Mouse (Mus musculus) midbrain, embryonic 12.5 days (tissue): ENCODE measurements around the gene Lce1l. TPM values are rescaled to one million over a fixed set of nuclear protein-coding genes. Genes with fewer than 3 reads are reported as not detected.
"Not testable (repeated sequence)": the region's sequence is repeated elsewhere in the genome, so short reads cannot be mapped to it uniquely, and the experiment has no call there.

Experiments used
- ATAC-seq: fragments of 200-750 bp; cut with Nextera tagmentation; 2 replicates; pipeline ENCODE4 v1.8.0; 2017; ENCODE audit warnings: low read depth, moderate TSS enrichment, moderate library complexity; ENCODE audit not compliant: low FRiP score
- H3K27ac ChIP-seq: fragments of 300-500 bp; sonication (generic); replicated peaks from 2 replicates; pipeline ENCODE4 v1.5.1; 2016; ENCODE audit warnings: mild to moderate bottlenecking
- H3K27me3 ChIP-seq: fragments of 300-500 bp; sonication (generic); 2 replicates; pipeline ENCODE4 v1.6.1; 2016; ENCODE audit warnings: mild to moderate bottlenecking
- H3K36me3 ChIP-seq: fragments of 300-500 bp; sonication (generic); 2 replicates; pipeline ENCODE4 v1.6.1; 2016
- H3K4me1 ChIP-seq: fragments of 300-500 bp; sonication (generic); 2 replicates; pipeline ENCODE4 v1.6.1; 2016
- H3K4me2 ChIP-seq: fragments of 300-500 bp; sonication (generic); replicated peaks from 2 replicates; pipeline ENCODE4 v1.6.1; 2016; ENCODE audit warnings: mild to moderate bottlenecking, moderate library complexity
- H3K4me3 ChIP-seq: fragments of 300-500 bp; sonication (generic); 2 replicates; pipeline ENCODE4 v1.5.1; 2016; ENCODE audit warnings: mild to moderate bottlenecking
- H3K9ac ChIP-seq: fragments of 300-500 bp; sonication (generic); replicated peaks from 2 replicates; pipeline ENCODE4 v1.6.1; 2016; ENCODE audit warnings: mild to moderate bottlenecking, moderate library complexity
- H3K9me3 ChIP-seq: fragments of 300-500 bp; sonication (generic); 2 replicates; pipeline ENCODE4 v1.6.1; 2016; ENCODE audit warnings: mild to moderate bottlenecking
- WGBS: fragments of 180-500 bp; shearing (Covaris S2); methylation state at CpG from one replicate; pipeline ENCODE4 v1.1.7; 2016; 5-methylcytosine and 5-hydroxymethylcytosine counted together
- polyA plus RNA-seq: library from polyadenylated mRNA; unstranded; fragments of >200 nt; fragmentation: Nextera tagmentation; extraction: Ambion mirVana; gene quantifications from 2 replicates; pipeline ENCODE4 v1.2.1, GENCODE M21; 2016

Gene Lce1l
- polyA plus RNA-seq, result not detected in 2 replicates

- Histone ChIP-seq H3K9me3 (no peaks in the 10 kb centered on the region), H3K4me3 (no peak within 1 kb of the TSS), H3K9ac (no peak within 1 kb of the TSS), H3K27ac (no peak within 1 kb of the TSS), H3K27me3 (no peaks in the 10 kb centered on the region), H3K4me1 (no peaks in the 10 kb centered on the region), H3K36me3 (no peaks in the 10 kb centered on the region), H3K4me2 (no peak within 1 kb of the TSS)
- no peak for ATAC-seq
- WGBS, result 90% methylated on average over 3 of the region's 3 CpGs
These were observed at the start of gene Lce1l for GRCm38 (mm10) chr3:92851186-92851585. TSS of gene Lce1l (minus strand) at chr3:92851286.

DNA sequence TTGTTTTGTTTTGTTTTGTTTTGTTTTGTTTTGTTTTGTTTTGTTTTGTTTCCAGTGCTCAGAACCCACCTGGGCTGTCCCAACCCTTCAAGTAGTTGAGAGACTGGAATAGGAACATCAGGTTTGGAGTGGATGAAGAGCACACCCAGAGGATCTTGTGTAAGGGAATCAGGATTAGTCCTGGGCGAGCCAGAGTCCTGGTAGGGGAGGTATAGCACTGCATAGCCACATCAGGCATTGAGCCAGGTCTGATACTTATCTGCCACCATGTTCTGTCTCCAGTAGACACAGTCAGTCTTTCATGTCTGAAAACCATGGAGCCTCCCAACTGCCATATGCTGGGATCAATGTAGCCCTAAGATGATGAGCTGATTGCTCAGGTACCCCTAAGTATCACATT, 43.4 kb upstream of the Lce1l start:
- Histone ChIP-seq H3K4me1 (no peaks in the 10 kb centered on the region), H3K4me3 (no peak overlapping the region), H3K36me3 (no peaks in the 10 kb centered on the region), H3K9me3 (no peaks in the 10 kb centered on the region), H3K27me3 (no peaks in the 10 kb centered on the region), H3K4me2 (no peak overlapping the region), H3K9ac (no peak overlapping the region), H3K27ac (no peak overlapping the region)
- no peak for ATAC-seq
- 50% methylated on average over 1 of the region's 1 CpGs for WGBS

GRCm38 (mm10) chr3:92894063-92894462, 43.0 kb upstream of the Lce1l start:
- Histone ChIP-seq H3K9ac (no peak overlapping the region), H3K4me3 (no peak overlapping the region), H3K9me3 (no peaks in the 10 kb centered on the region), H3K4me2 (no peak overlapping the region), H3K27ac (no peak overlapping the region), H3K27me3 (no peaks in the 10 kb centered on the region), H3K4me1 (no peaks in the 10 kb centered on the region), H3K36me3 (no peaks in the 10 kb centered on the region)
- WGBS, result 79% methylated on average over 3 of the region's 3 CpGs
- no peak for ATAC-seq

DNA sequence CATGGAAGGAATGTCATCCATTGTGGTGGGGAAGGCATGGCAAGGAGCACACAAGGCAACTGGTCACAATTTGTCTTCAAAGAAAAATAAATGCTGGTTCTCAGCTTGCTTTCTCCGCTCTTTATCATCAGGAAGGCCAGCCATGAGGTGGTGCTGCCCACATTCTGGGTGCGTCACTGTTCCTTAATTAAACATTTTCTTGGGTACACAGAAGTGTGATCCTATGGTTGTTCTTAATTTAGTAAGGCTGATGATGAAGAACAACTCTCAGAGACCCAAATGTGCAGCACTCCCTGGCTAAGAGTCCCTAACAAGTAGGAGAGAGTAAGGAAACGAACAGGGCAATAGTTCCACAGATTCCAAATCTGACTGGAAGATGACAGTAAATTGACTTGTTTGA, 23.1 kb upstream of the Lce1l start:
- 93% methylated on average over 3 of the region's 3 CpGs for WGBS
- Histone ChIP-seq H3K9me3 (no peaks in the 10 kb centered on the region), H3K4me1 (no peaks in the 10 kb centered on the region), H3K9ac (no peak overlapping the region), H3K36me3 (no peaks in the 10 kb centered on the region), H3K4me3 (no peak overlapping the region), H3K4me2 (no peak overlapping the region), H3K27me3 (no peaks in the 10 kb centered on the region), H3K27ac (no peak overlapping the region)
- ATAC-seq, result no peak

DNA sequence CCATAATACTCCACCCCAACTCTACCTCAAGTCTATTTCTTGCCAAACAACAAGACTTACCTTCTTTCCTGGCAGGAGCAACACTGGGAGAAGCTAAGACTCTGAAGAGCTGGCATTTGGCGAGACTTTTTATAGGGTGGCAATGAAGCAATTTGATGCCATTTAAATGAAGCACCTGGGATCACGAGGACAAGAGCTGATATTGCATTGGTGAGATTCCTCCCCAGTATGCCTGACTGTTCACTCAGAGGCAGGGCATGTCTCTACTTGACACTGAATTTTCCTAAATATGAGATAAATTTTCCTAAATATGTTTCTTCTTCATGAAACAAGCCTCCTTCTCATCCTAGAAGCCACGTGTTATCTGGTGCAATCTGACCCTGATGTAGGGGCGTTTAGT, 19.0 kb upstream of the Lce1l start, which contains the start of gene 2310050C09Rik:
Gene 2310050C09Rik, minus strand, starts transcription at position 101 of the 400 bp plus-strand sequence.
- Histone ChIP-seq H3K9me3 (no peaks in the 10 kb centered on the region), H3K27ac (no peak within 1 kb of the TSS), H3K9ac (no peak within 1 kb of the TSS), H3K27me3 (no peaks in the 10 kb centered on the region), H3K4me3 (no peak within 1 kb of the TSS), H3K4me2 (no peak within 1 kb of the TSS), H3K4me1 (no peaks in the 10 kb centered on the region), H3K36me3 (no peaks in the 10 kb centered on the region)
- 87% methylated on average over 4 of the region's 4 CpGs for WGBS
- ATAC-seq, result no peak

DNA sequence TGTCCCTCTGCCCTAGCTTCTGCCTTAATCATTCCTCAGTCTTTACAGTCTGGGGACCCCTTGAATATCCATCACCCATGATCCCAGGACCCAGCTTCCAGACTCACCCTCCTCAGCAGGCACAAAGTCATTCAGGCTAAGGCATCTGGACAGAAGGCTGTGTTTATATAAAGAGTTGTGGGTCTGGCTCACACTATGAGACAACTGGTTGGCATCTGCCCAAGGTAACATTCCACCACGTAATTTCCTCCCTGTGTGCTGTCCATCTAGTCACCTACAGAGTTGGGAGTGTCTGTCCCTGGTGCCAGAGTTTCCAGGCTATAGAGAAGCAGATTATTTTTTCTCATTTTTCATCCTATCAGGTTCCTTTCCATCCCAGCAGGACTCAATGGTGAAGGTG, 24.0 kb downstream of the Lce1l start, which contains the start of gene Kprp:
Gene Kprp, minus strand, starts transcription at position 140 of the 400 bp plus-strand sequence.
- Histone ChIP-seq H3K27ac (no peak within 1 kb of the TSS), H3K27me3 (no peaks in the 10 kb centered on the region), H3K4me3 (no peak within 1 kb of the TSS), H3K9ac (no peak within 1 kb of the TSS), H3K4me1 (no peaks in the 10 kb centered on the region), H3K9me3 (no peaks in the 10 kb centered on the region), H3K4me2 (no peak within 1 kb of the TSS), H3K36me3 (no peaks in the 10 kb centered on the region)
- 61% methylated on average over 1 of the region's 1 CpGs for WGBS
- ATAC-seq, result no peak

GRCm38 (mm10) chr3:92825808-92826207, 25.3 kb downstream of the Lce1l start:
- Histone ChIP-seq H3K27me3 (no peaks in the 10 kb centered on the region), H3K36me3 (no peaks in the 10 kb centered on the region), H3K4me1 (no peaks in the 10 kb centered on the region), H3K4me2 (no peak overlapping the region), H3K9me3 (no peaks in the 10 kb centered on the region), H3K4me3 (no peak overlapping the region), H3K27ac (no peak overlapping the region), H3K9ac (no peak overlapping the region)
- WGBS, result 36% methylated on average over 1 of the region's 1 CpGs
- no peak for ATAC-seq

- not testable (repeated sequence) for H3K27ac ChIP-seq, ATAC-seq
These were observed 35.0 kb downstream of the Lce1l start for GRCm38 (mm10) chr3:92816036-92816435.

GRCm38 (mm10) chr3:92815581-92815980, 35.5 kb downstream of the Lce1l start:
- ATAC-seq, result no peak

More at GRCm38 (mm10) chr3:92816036-92816435, 35.0 kb downstream of the Lce1l start:
- H3K9me3 ChIP-seq, H3K9ac ChIP-seq, H3K4me2 ChIP-seq, H3K4me3 ChIP-seq, H3K36me3 ChIP-seq, H3K4me1 ChIP-seq, H3K27me3 ChIP-seq: not testable (repeated sequence)
- 92% methylated on average over 2 of the region's 2 CpGs for WGBS

GRCm38 (mm10) chr3:92807791-92808190, 43.3 kb downstream of the Lce1l start, which contains the start of gene Lce1k:
TSS of gene Lce1k (minus strand) at chr3:92807891.
- Histone ChIP-seq H3K9ac (no peak within 1 kb of the TSS), H3K4me2 (no peak within 1 kb of the TSS), H3K9me3 (no peaks in the 10 kb centered on the region), H3K27me3 (no peaks in the 10 kb centered on the region), H3K27ac (no peak within 1 kb of the TSS), H3K4me1 (no peaks in the 10 kb centered on the region), H3K36me3 (no peaks in the 10 kb centered on the region), H3K4me3 (no peak within 1 kb of the TSS)
- ATAC-seq, result no peak

More at GRCm38 (mm10) chr3:92815581-92815980, 35.5 kb downstream of the Lce1l start:
- H3K27me3 ChIP-seq, result no peaks in the 10 kb centered on the region
- no peaks in the 10 kb centered on the region for H3K9me3 ChIP-seq
- no peak overlapping the region for H3K9ac ChIP-seq
- no peaks in the 10 kb centered on the region for H3K4me1 ChIP-seq
- 90% methylated on average over 3 of the region's 3 CpGs for WGBS
- H3K4me3 ChIP-seq, result no peak overlapping the region
- no peaks in the 10 kb centered on the region for H3K36me3 ChIP-seq
- no peak overlapping the region for H3K4me2 ChIP-seq
- no peak overlapping the region for H3K27ac ChIP-seq

Other genes starting within 250 kb of the Lce1l start
- not detected in 2 replicates for gene 2210017I01Rik, start 243.8 kb downstream of the Lce1l start, polyA plus RNA-seq
- gene Lce6a, start 229.6 kb downstream of the Lce1l start, polyA plus RNA-seq, result not detected in 2 replicates
- gene Lce1a1, start 203.0 kb downstream of the Lce1l start, polyA plus RNA-seq, result not detected in 2 replicates
- not detected in 2 replicates for gene Lce1b, start 194.4 kb downstream of the Lce1l start, polyA plus RNA-seq
- not detected in 2 replicates for gene Lce1a2, start 181.0 kb downstream of the Lce1l start, polyA plus RNA-seq
- not detected in 2 replicates for gene Lce1c, start 172.0 kb downstream of the Lce1l start, polyA plus RNA-seq
- not detected in 2 replicates for gene Lce1d, start 164.1 kb downstream of the Lce1l start, polyA plus RNA-seq
- not detected in 2 replicates for gene Lce1e, start 142.2 kb downstream of the Lce1l start, polyA plus RNA-seq
- not detected in 2 replicates for gene Lce1f, start 130.9 kb downstream of the Lce1l start, polyA plus RNA-seq
- gene Gm38119, start 112.2 kb downstream of the Lce1l start, polyA plus RNA-seq, result not detected in 2 replicates
- gene Lce1g, start 98.9 kb downstream of the Lce1l start, polyA plus RNA-seq, result not detected in 2 replicates
- gene Lce1h, start 86.2 kb downstream of the Lce1l start, polyA plus RNA-seq, result not detected in 2 replicates
- gene Lce1i, start 72.4 kb downstream of the Lce1l start, polyA plus RNA-seq, result not detected in 2 replicates
- not detected in 2 replicates for gene Lce1j, start 60.8 kb downstream of the Lce1l start, polyA plus RNA-seq
- gene Lce1k, start 43.4 kb downstream of the Lce1l start, polyA plus RNA-seq, result not detected in 2 replicates
- not detected in 2 replicates for gene Kprp, start 24.0 kb downstream of the Lce1l start, polyA plus RNA-seq
- not detected in 2 replicates for gene 2310050C09Rik, start 18.9 kb upstream of the Lce1l start, polyA plus RNA-seq
- not detected in 2 replicates for gene Lce3a, start 74.9 kb upstream of the Lce1l start, polyA plus RNA-seq
- gene Lce3b, start 81.7 kb upstream of the Lce1l start, polyA plus RNA-seq, result not detected in 2 replicates
- not detected in 2 replicates for gene Lce3c, start 93.2 kb upstream of the Lce1l start, polyA plus RNA-seq
- not detected in 2 replicates for gene Lce3d, start 106.1 kb upstream of the Lce1l start, polyA plus RNA-seq
- gene Lce3e, start 115.8 kb upstream of the Lce1l start, polyA plus RNA-seq, result not detected in 2 replicates
- gene Lce3f, start 140.9 kb upstream of the Lce1l start, polyA plus RNA-seq, result not detected in 2 replicates
- gene Crct1, start 164.4 kb upstream of the Lce1l start, polyA plus RNA-seq, result 0.34 and 0.56 TPM in 2 replicates
- gene Lce1m, start 167.8 kb upstream of the Lce1l start, polyA plus RNA-seq, result not detected in 2 replicates
- not detected in 2 replicates for gene Gm4858, start 217.5 kb upstream of the Lce1l start, polyA plus RNA-seq